Mouse (Mus musculus): ENCODE results near the gene Hk1. TPM values are rescaled to one million over a fixed set of nuclear protein-coding genes. Genes with fewer than 3 reads are reported as not detected.
"Not testable (repeated sequence)": the region's sequence is repeated elsewhere in the genome, so short reads cannot be mapped to it uniquely, and the experiment has no call there.

Hk1 gene
- polyA plus RNA-seq, 1 experiment from 2014 or later = 28.2 TPM

DNA sequence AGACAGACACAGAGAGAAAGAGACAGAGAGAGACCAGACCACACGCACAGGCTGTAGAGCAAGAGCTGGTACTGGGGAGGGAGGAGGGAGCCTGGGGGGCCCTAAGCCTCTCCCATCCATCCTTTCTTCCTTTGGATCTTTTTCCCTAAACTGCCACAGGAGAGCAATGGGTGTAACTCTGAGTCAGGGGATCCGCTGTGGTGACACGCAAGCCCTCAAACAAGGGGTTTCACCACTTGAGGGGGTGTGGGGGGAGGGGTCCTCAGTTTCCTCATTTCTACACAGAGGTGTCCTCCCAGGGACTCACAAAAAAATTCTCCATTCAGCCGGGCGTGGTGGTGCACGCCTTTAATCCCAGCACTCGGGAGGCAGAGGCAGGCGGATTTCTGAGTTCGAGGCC, 48.4 kb downstream of the Hk1 start:
- Histone ChIP-seq H3K4me1 (replicated peaks; ENCODE audit: control insufficient read depth, insufficient read depth, low read length) (peaks cover 7% of the 10 kb centered on the region), H3K27ac (ENCODE audit: low read depth, low read length) (no peak overlapping the region), H3K27me3 (ENCODE audit: control insufficient read depth, insufficient read depth, low read length) (no peaks in the 10 kb centered on the region), H3K4me3 (ENCODE audit: low read depth, low read length) (no peak overlapping the region), H3K9ac (ENCODE audit: low read length) (no peak overlapping the region), H3K9me3 (ENCODE audit: control insufficient read depth, low read length) (no peaks in the 10 kb centered on the region), H3K36me3 (ENCODE audit: control insufficient read depth, insufficient read depth, low read length) (no peaks in the 10 kb centered on the region), H3K4me2 (ENCODE audit: low read depth, low read length, severe bottlenecking) (no peak overlapping the region)
- DNase-seq (ENCODE audit: low spot score) (no peak), ATAC-seq (replicated peaks; ENCODE audit: low FRiP score) (no peak)
- 95% methylated on average over 8 of the region's 9 CpGs for WGBS

DNA sequence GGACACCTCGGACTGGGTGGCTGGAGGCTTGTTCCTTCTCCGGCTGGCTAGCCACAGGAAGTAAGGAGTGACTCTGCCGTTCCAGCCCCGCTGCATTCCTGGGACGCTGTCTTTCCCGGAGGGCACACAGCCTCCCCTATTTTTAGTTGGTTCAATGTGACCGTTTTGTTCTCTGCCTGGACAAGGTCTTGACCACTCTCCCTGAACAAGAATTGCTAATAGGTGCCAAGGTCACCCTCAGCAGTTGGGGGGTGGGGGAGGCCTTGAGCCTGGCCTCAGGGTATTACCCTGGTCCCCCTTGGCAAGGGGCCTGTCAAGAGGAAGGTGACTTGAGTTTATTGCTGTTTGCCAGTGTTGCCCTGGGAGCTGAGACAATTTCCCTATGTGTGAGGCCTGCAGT, 49.9 kb downstream of the Hk1 start:
- no peak overlapping the region for H3K9ac ChIP-seq (ENCODE audit: low read length)
- DNase-seq (ENCODE audit: low spot score) = no peak
- no peak overlapping the region for H3K27ac ChIP-seq (ENCODE audit: low read depth, low read length)
- ATAC-seq (replicated peaks; ENCODE audit: low FRiP score) = no peak
- no peaks in the 10 kb centered on the region for H3K27me3 ChIP-seq (ENCODE audit: control insufficient read depth, insufficient read depth, low read length)
- 80% methylated on average over 7 of the region's 7 CpGs for WGBS
- H3K4me2 ChIP-seq (ENCODE audit: low read depth, low read length, severe bottlenecking) = no peak overlapping the region
- no peaks in the 10 kb centered on the region for H3K9me3 ChIP-seq (ENCODE audit: control insufficient read depth, low read length)
- no peak overlapping the region for H3K4me3 ChIP-seq (ENCODE audit: low read depth, low read length)
- peaks cover 3% of the 10 kb centered on the region for H3K4me1 ChIP-seq (replicated peaks; ENCODE audit: control insufficient read depth, insufficient read depth, low read length)
- H3K36me3 ChIP-seq (ENCODE audit: control insufficient read depth, insufficient read depth, low read length) = no peaks in the 10 kb centered on the region

- no peak overlapping the region for H3K27ac ChIP-seq (ENCODE audit: low read depth, low read length)
- no peak for DNase-seq (ENCODE audit: low spot score)
- ATAC-seq (replicated peaks; ENCODE audit: low FRiP score) = no peak
- 91% methylated on average over 10 of the region's 10 CpGs for WGBS
- no peaks in the 10 kb centered on the region; the same call in 1 of the 2 replicates for H3K4me1 ChIP-seq (replicated peaks; ENCODE audit: control insufficient read depth, insufficient read depth, low read length)
- H3K27me3 ChIP-seq (ENCODE audit: control insufficient read depth, insufficient read depth, low read length) = no peaks in the 10 kb centered on the region
- no peaks in the 10 kb centered on the region for H3K9me3 ChIP-seq (ENCODE audit: control insufficient read depth, low read length)
- no peak overlapping the region for H3K4me2 ChIP-seq (ENCODE audit: low read depth, low read length, severe bottlenecking)
- H3K36me3 ChIP-seq (ENCODE audit: control insufficient read depth, insufficient read depth, low read length) = no peaks in the 10 kb centered on the region
- H3K9ac ChIP-seq (ENCODE audit: low read length) = no peak overlapping the region
- no peak overlapping the region for H3K4me3 ChIP-seq (ENCODE audit: low read depth, low read length)
Observed at GRCm38 (mm10) chr10:62328886-62329412, 50.8 kb downstream of the Hk1 start.

DNA sequence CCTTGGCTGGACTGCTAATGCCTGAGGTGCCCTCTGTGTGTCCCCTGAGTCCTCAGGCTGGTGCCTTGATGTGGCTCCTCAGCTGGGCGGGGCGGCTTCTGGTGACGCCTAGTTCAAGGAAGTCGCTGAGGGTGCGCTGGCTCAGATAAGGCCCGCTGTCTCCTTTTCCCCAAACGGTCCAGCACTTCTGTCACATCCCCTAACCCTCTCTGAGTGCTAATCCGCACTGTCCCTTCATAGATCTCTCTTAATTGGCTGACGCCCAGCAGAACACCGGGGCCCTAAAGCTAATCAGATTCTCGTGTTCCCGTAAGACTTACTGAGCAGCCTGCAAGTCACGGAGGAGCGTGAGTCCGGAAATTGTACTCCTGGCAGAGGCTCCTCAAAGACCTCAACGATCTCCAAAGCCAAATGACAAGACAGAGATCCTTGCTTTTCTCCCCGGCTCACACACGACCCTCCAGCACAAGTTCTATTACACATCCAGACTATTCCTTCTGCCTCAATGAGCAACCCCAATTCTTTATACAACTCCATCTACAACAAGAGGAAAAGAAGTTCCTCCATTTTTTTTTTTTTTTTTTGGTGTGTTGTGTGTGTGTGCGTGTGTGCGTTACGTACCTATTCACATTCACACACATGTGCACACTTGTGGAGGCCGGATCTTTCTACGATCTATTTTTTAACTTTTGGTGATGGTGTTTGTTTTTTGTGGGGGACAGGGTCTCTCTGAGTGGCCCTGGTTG, 52.0 kb downstream of the Hk1 start:
- Histone ChIP-seq H3K4me2 (ENCODE audit: low read depth, low read length, severe bottlenecking) (no peak overlapping the region), H3K9me3 (ENCODE audit: control insufficient read depth, low read length) (no peaks in the 10 kb centered on the region), H3K4me1 (replicated peaks; ENCODE audit: control insufficient read depth, insufficient read depth, low read length) (no peaks in the 10 kb centered on the region; the same call in 1 of the 2 replicates), H3K4me3 (ENCODE audit: low read depth, low read length) (no peak overlapping the region), H3K9ac (ENCODE audit: low read length) (no peak overlapping the region), H3K36me3 (ENCODE audit: control insufficient read depth, insufficient read depth, low read length) (no peaks in the 10 kb centered on the region), H3K27me3 (ENCODE audit: control insufficient read depth, insufficient read depth, low read length) (no peaks in the 10 kb centered on the region), H3K27ac (ENCODE audit: low read depth, low read length) (no peak overlapping the region)
- WGBS = 48% methylated on average over 23 of the region's 23 CpGs
- DNase-seq (ENCODE audit: low spot score) = no peak
- ATAC-seq (replicated peaks; ENCODE audit: low FRiP score) = 0 out of 2 replicates have a peak, but pooled peaks have one; percentile 4

- Histone ChIP-seq H3K27ac (ENCODE audit: low read depth, low read length) (no peak overlapping the region), H3K4me2 (ENCODE audit: low read depth, low read length, severe bottlenecking) (no peak overlapping the region)
- 75% methylated on average over 8 of the region's 8 CpGs for WGBS
Observed at GRCm38 (mm10) chr10:62326818-62327571, 52.7 kb downstream of the Hk1 start.

DNA sequence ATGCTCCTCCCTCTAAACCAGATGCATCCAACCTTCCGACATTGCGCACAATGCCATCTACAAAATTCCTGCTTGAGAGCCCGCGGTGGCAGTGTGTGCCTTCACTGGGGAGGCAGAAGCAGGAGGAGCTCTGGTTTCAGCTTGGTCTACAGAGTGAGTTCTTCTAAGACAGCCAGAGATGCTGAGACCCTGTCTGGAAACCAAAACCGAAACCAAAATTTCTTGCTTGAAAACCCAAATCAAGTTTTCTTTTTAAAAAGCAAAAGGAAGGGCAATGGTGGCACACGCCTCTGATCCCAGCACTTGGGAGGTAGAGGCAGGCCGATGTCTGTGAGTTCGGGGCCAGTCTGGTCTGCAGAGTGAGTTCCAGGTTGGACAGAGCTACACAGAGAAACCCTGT, 53.7 kb downstream of the Hk1 start:
- H3K9me3 ChIP-seq (ENCODE audit: control insufficient read depth, low read length) = no peaks in the 10 kb centered on the region
- no peaks in the 10 kb centered on the region; the same call in 1 of the 2 replicates for H3K4me1 ChIP-seq (replicated peaks; ENCODE audit: control insufficient read depth, insufficient read depth, low read length)
- no peak overlapping the region for H3K4me2 ChIP-seq (ENCODE audit: low read depth, low read length, severe bottlenecking)
- no peaks in the 10 kb centered on the region for H3K27me3 ChIP-seq (ENCODE audit: control insufficient read depth, insufficient read depth, low read length)
- DNase-seq (ENCODE audit: low spot score) (no peak), ATAC-seq (replicated peaks; ENCODE audit: low FRiP score) (no peak)
- no peaks in the 10 kb centered on the region for H3K36me3 ChIP-seq (ENCODE audit: control insufficient read depth, insufficient read depth, low read length)
- H3K27ac ChIP-seq (ENCODE audit: low read depth, low read length) = no peak overlapping the region
- no peak overlapping the region for H3K9ac ChIP-seq (ENCODE audit: low read length)
- no peak overlapping the region for H3K4me3 ChIP-seq (ENCODE audit: low read depth, low read length)
- 94% methylated on average over 8 of the region's 8 CpGs for WGBS

More at GRCm38 (mm10) chr10:62326818-62327571, 52.7 kb downstream of the Hk1 start:
- Histone ChIP-seq H3K9me3 (ENCODE audit: control insufficient read depth, low read length) (no peaks in the 10 kb centered on the region), H3K9ac (ENCODE audit: low read length) (no peak overlapping the region), H3K4me3 (ENCODE audit: low read depth, low read length) (no peak overlapping the region), H3K4me1 (replicated peaks; ENCODE audit: control insufficient read depth, insufficient read depth, low read length) (no peaks in the 10 kb centered on the region; the same call in 1 of the 2 replicates), H3K27me3 (ENCODE audit: control insufficient read depth, insufficient read depth, low read length) (no peaks in the 10 kb centered on the region), H3K36me3 (ENCODE audit: control insufficient read depth, insufficient read depth, low read length) (no peaks in the 10 kb centered on the region)
- DNase-seq (ENCODE audit: low spot score) = no peak
- no peak for ATAC-seq (replicated peaks; ENCODE audit: low FRiP score)

- not testable (repeated sequence) for H3K4me2 ChIP-seq (ENCODE audit: low read depth, low read length, severe bottlenecking); H3K27ac ChIP-seq (ENCODE audit: low read depth, low read length); DNase-seq (ENCODE audit: low spot score); H3K27me3 ChIP-seq (ENCODE audit: control insufficient read depth, insufficient read depth, low read length); H3K4me3 ChIP-seq (ENCODE audit: low read depth, low read length); H3K4me1 ChIP-seq (replicated peaks; ENCODE audit: control insufficient read depth, insufficient read depth, low read length); ATAC-seq (replicated peaks; ENCODE audit: low FRiP score); H3K36me3 ChIP-seq (ENCODE audit: control insufficient read depth, insufficient read depth, low read length); H3K9me3 ChIP-seq (ENCODE audit: control insufficient read depth, low read length); H3K9ac ChIP-seq (ENCODE audit: low read length)
- 89% methylated on average over 8 of the region's 8 CpGs for WGBS
Observed at GRCm38 (mm10) chr10:62322821-62323220, 56.9 kb downstream of the Hk1 start.

- Histone ChIP-seq H3K27ac (ENCODE audit: low read depth, low read length) (no peak overlapping the region), H3K9me3 (ENCODE audit: control insufficient read depth, low read length) (no peaks in the 10 kb centered on the region), H3K36me3 (ENCODE audit: control insufficient read depth, insufficient read depth, low read length) (no peaks in the 10 kb centered on the region), H3K4me2 (ENCODE audit: low read depth, low read length, severe bottlenecking) (no peak overlapping the region), H3K27me3 (ENCODE audit: control insufficient read depth, insufficient read depth, low read length) (no peaks in the 10 kb centered on the region), H3K4me3 (ENCODE audit: low read depth, low read length) (no peak overlapping the region), H3K9ac (ENCODE audit: low read length) (no peak overlapping the region), H3K4me1 (replicated peaks; ENCODE audit: control insufficient read depth, insufficient read depth, low read length) (no peaks in the 10 kb centered on the region)
- DNase-seq (ENCODE audit: low spot score) (no peak), ATAC-seq (replicated peaks; ENCODE audit: low FRiP score) (no peak)
- 83% methylated on average over 9 of the region's 9 CpGs for whole genome bisulfite sequencing
Observed at GRCm38 (mm10) chr10:62321457-62321856, 58.3 kb downstream of the Hk1 start.

Measured in forebrain, embryonic 11.5 days (tissue).